Mouse (Mus musculus): ENCODE data around the gene Foxj2.

DNA sequence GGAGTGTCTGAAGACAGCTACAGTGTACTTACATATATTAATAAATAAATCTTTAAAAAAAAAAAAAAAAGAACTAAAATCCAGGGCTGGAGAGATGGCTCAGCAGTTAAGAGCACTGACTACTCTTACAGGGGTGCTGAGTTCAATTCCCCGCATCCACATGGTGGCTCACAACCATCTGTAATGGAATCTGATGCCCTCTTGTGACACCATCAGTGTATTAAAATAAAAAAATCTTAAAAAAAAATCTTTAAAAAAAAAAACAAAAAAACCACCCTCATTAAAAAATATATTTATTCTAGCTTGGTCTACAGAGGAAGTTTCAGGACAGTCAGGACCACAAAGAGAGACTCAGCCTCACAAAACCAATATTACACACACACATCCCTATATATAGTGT is 45.4 kb upstream of the Foxj2 start:
- TF ChIP-seq CTCF (IDR thresholded peaks at IDR 0.05; ENCODE audit: low read depth) (no peak), EP300 (IDR thresholded peaks at IDR 0.05; ENCODE audit: low read depth) (no peak)
